Mouse (Mus musculus) cerebellum, postnatal 36 days (tissue): Measurements from ENCODE around the gene Rnf227.
"Not testable (repeated sequence)": the region's sequence is repeated elsewhere in the genome, so short reads cannot be mapped to it uniquely, and the experiment has no call there.

Experiments
- DNase-seq, 2 experiments: peaks; one replicate each; pipeline ENCODE4 v3.0.0; 2021 to 2022; ENCODE audit warnings: mixed read lengths in 2 of 2

Rnf227 gene

GRCm38 (mm10) chr11:69340161-69341131 is at the start of gene Rnf227:
Rnf227 (plus strand) TSS chr11:69340461.
- peak; percentile 76 to 77 for DNase-seq

GRCm38 (mm10) chr11:69291111-69291510 is 49.1 kb upstream of the Rnf227 start:
- DNase-seq: no peak

- no peak for DNase-seq
These were observed 45.0 kb upstream of the Rnf227 start for GRCm38 (mm10) chr11:69295286-69295685.

GRCm38 (mm10) chr11:69297799-69298198 is 42.5 kb upstream of the Rnf227 start:
- DNase-seq: no peak

GRCm38 (mm10) chr11:69298231-69298630 is 42.0 kb upstream of the Rnf227 start:
- DNase-seq: no peak

GRCm38 (mm10) chr11:69302817-69303216 is 37.4 kb upstream of the Rnf227 start:
- DNase-seq: peak in 1 of 2 experiments; percentile 11

- no peak for DNase-seq
These were observed 35.0 kb upstream of the Rnf227 start for GRCm38 (mm10) chr11:69305291-69305690.

GRCm38 (mm10) chr11:69306039-69306438 is 34.2 kb upstream of the Rnf227 start:
- DNase-seq: no peak

GRCm38 (mm10) chr11:69311266-69311665 is 29.0 kb upstream of the Rnf227 start:
- DNase-seq: no peak

- no peak for DNase-seq
These were observed 23.9 kb upstream of the Rnf227 start for GRCm38 (mm10) chr11:69316361-69316760.

GRCm38 (mm10) chr11:69318000-69318399 is 22.3 kb upstream of the Rnf227 start:
- not testable (repeated sequence) for DNase-seq

GRCm38 (mm10) chr11:69321580-69321979 is 18.7 kb upstream of the Rnf227 start:
- DNase-seq: no peak

- no peak for DNase-seq
These were observed 18.3 kb upstream of the Rnf227 start for GRCm38 (mm10) chr11:69322010-69322409.

- DNase-seq: no peak
These were observed 17.4 kb upstream of the Rnf227 start for GRCm38 (mm10) chr11:69322693-69323471.

GRCm38 (mm10) chr11:69323667-69324111 is 16.6 kb upstream of the Rnf227 start, which contains the start of the genes Cntrob and Trappc1:
Cntrob (minus strand) TSS chr11:69323775.
Trappc1 (plus strand) TSS chr11:69323980.
- DNase-seq: peak; percentile 98 to 99

- no peak for DNase-seq
These were observed 15.5 kb upstream of the Rnf227 start for GRCm38 (mm10) chr11:69324749-69325148.

GRCm38 (mm10) chr11:69325628-69326407 is 14.4 kb upstream of the Rnf227 start, which contains the start of gene Kcnab3:
Kcnab3 (plus strand) TSS chr11:69326258.
- DNase-seq: peak; percentile 69 to 71

GRCm38 (mm10) chr11:69326408-69327156 is 13.7 kb upstream of the Rnf227 start:
- peak in 1 of 2 experiments; percentile 42 for DNase-seq

GRCm38 (mm10) chr11:69327157-69327442 is 13.2 kb upstream of the Rnf227 start:
- DNase-seq: no peak

- no peak for DNase-seq
These were observed 12.6 kb upstream of the Rnf227 start for GRCm38 (mm10) chr11:69327648-69328047.

- DNase-seq: no peak
These were observed 11.7 kb upstream of the Rnf227 start for GRCm38 (mm10) chr11:69328517-69328916.

GRCm38 (mm10) chr11:69331152-69331551 is 9.1 kb upstream of the Rnf227 start:
- no peak for DNase-seq
